Mouse (Mus musculus) liver, embryonic 11.5 days (tissue): Measurements from ENCODE around the gene Efhd2. TPM values are rescaled to one million over a fixed set of nuclear protein-coding genes. Genes with fewer than 3 reads are reported as not detected.

Experiments used
- ATAC-seq: fragments of 200-750 bp; cut with Nextera tagmentation; replicated peaks from 2 replicates; pipeline ENCODE4 v1.8.0; 2017; ENCODE audit warnings: moderate number of reproducible peaks, mild to moderate bottlenecking, moderate TSS enrichment, moderate library complexity; ENCODE audit not compliant: low FRiP score
- DNase-seq: peaks from one replicate; pipeline ENCODE4 v3.0.0-alpha.2; 2017; ENCODE audit warnings: low spot score
- H3K27ac ChIP-seq: fragments of 300-500 bp; sonication (generic); 2 replicates; pipeline ENCODE4 v1.5.1; 2014; ENCODE audit warnings: mild to moderate bottlenecking, low read depth, low read length, control low read depth
- H3K27me3 ChIP-seq: fragments of 300-500 bp; sonication (generic); replicated peaks from 2 replicates; pipeline ENCODE4 v1.6.1; 2014; ENCODE audit warnings: low read length, mixed read lengths; ENCODE audit not compliant: control insufficient read depth, insufficient read depth
- H3K36me3 ChIP-seq: fragments of 300-500 bp; sonication (generic); 2 replicates; pipeline ENCODE4 v1.6.1; 2014; ENCODE audit warnings: mild to moderate bottlenecking, low read length, moderate library complexity, mixed read lengths; ENCODE audit not compliant: control insufficient read depth, insufficient read depth
- H3K4me1 ChIP-seq: fragments of 300-500 bp; sonication (generic); replicated peaks from 2 replicates; pipeline ENCODE4 v1.6.1; 2014; ENCODE audit warnings: low read length, mixed read lengths; ENCODE audit not compliant: control insufficient read depth, insufficient read depth
- H3K4me2 ChIP-seq: fragments of 300-500 bp; sonication (generic); 2 replicates; pipeline ENCODE4 v1.6.1; 2014; ENCODE audit warnings: mild to moderate bottlenecking, control low read depth, moderate library complexity
- H3K4me3 ChIP-seq: fragments of 300-500 bp; sonication (generic); 2 replicates; pipeline ENCODE4 v1.5.1; 2014; ENCODE audit warnings: low read depth, low read length, control low read depth
- H3K9ac ChIP-seq: fragments of 300-500 bp; sonication (generic); 2 replicates; pipeline ENCODE4 v1.6.1; 2014; ENCODE audit warnings: low read depth, low read length, control low read depth
- H3K9me3 ChIP-seq: fragments of 300-500 bp; sonication (generic); 2 replicates; pipeline ENCODE4 v1.6.1; 2016; ENCODE audit warnings: low read length, inconsistent platforms, mixed read lengths; ENCODE audit not compliant: control insufficient read depth
- WGBS: fragments of 180-500 bp; shearing (Covaris S2); extraction: QIAGEN DNeasy Blood & Tissue Kit; methylation state at CpG from one replicate; pipeline ENCODE4 v1.1.7; 2014; 5-methylcytosine and 5-hydroxymethylcytosine counted together
- polyA plus RNA-seq: library from polyadenylated mRNA; unstranded; fragments of >200 nt; fragmentation: Nextera tagmentation; extraction: Ambion mirVana; gene quantifications from 2 replicates; pipeline ENCODE4 v1.2.1, GENCODE M21; 2014

The Efhd2 gene
- polyA plus RNA-seq, 1 experiment from 2014 or later: 69.1 TPM

DNA sequence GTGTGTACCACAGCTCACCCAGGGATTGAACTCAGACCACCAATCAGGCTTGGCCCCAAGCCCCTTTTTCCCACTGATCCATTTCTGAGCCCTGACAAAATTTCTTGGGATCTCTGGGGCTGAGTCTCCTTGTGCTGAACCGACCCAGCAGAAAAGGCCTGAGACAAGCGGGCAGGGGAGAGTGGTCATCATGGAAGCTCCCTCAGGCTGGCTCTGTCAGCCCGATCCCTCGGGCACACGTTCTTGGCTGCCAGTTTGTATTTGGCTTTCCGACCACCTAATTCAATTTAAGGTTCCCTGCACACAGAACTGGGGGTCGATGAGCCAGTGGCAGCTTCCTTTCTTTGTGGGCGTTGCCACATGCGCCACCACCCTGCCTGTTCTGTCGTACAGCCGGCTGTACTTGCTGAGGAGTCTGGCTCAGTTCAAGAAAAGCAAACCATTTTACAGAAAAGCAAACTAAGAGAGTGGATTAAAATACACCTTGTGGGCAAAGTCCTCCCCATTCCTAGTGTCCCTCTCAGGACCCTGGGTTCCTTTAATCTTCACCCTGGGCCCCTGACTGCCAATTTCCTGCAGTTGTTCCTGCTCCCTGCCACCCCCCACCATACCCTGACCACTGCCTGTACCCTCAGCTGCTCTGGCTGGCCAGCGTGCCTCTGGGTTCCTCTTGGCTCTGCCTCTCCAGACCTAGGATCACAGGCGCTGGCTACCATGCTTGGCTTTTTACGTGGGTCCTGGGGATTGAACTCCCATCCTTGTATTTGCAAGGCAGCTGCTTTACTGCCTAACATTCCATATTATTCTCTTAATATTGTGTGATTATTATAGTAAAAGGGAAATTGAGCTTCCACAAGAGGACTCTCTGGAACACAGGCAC lies 57.7 kb downstream of the Efhd2 start:
- Histone ChIP-seq H3K27ac (no peak overlapping the region), H3K27me3 (no peaks in the 10 kb centered on the region), H3K36me3 (peaks cover 1% of the 10 kb centered on the region), H3K4me2 (no peak overlapping the region), H3K9ac (no peak overlapping the region), H3K9me3 (no peaks in the 10 kb centered on the region), H3K4me1 (no peaks in the 10 kb centered on the region), H3K4me3 (no peak overlapping the region)
- ATAC-seq: no peak
- 69% methylated on average over 14 of the region's 14 CpGs for WGBS
- DNase-seq: no peak

DNA sequence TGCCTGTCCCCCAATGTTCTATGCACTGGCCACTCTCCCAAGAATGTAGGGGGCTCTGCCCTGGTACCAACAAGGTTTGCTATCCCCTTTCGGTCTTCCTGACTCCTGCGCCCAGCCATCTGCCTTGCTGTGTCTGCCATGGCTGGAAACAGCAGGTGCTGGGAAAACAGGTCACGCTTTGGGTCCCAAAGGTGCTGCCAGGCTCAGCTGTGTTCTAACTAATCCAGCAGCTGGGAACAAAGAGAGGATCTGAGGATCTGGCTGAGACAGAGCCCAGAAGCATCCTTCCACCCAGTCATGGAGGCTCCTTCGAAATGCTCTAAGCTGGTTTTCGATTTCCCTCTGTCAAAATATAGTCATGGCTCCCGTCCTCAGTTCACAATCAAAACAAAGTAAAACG lies 58.5 kb downstream of the Efhd2 start:
- no peaks in the 10 kb centered on the region for H3K27me3 ChIP-seq
- H3K9me3 ChIP-seq: no peaks in the 10 kb centered on the region
- no peaks in the 10 kb centered on the region for H3K4me1 ChIP-seq
- H3K9ac ChIP-seq: no peak overlapping the region
- H3K27ac ChIP-seq: no peak overlapping the region
- no peak overlapping the region for H3K4me3 ChIP-seq
- H3K36me3 ChIP-seq: peaks cover 4% of the 10 kb centered on the region
- WGBS: 88% methylated on average over 7 of the region's 7 CpGs
- no peak overlapping the region for H3K4me2 ChIP-seq
- ATAC-seq (no peak), DNase-seq (no peak)

GRCm38 (mm10) chr4:141811375-141811774 lies 63.3 kb downstream of the Efhd2 start:
- H3K4me3 ChIP-seq: no peak overlapping the region
- H3K4me1 ChIP-seq: no peaks in the 10 kb centered on the region
- ATAC-seq (no peak), DNase-seq (no peak)
- H3K27ac ChIP-seq: no peak overlapping the region
- 95% methylated on average over 7 of the region's 7 CpGs for WGBS
- H3K9ac ChIP-seq: no peak overlapping the region
- H3K27me3 ChIP-seq: no peaks in the 10 kb centered on the region
- no peaks in the 10 kb centered on the region for H3K9me3 ChIP-seq
- H3K36me3 ChIP-seq: peaks cover 19% of the 10 kb centered on the region
- no peak overlapping the region for H3K4me2 ChIP-seq

DNA sequence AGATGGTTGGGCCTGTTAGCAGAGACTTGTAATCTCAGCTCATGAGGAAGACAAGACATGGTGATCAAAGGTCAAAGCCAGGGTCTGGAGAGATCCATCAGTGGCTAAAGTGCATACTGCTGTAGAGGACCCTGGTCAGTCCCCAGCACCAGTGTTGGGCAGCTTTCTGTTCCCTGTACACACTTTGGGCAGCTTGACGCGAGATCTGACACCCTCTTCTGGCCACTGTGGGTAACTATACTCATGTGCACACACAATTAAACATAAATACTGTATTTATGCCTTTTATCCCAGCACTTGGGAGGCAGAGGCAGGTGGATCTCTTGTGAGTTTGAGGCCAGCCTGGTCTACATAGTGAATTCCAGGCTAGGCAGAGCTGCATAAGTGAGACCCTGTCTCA lies 63.7 kb downstream of the Efhd2 start:
- H3K36me3 ChIP-seq: peaks cover 23% of the 10 kb centered on the region

DNA sequence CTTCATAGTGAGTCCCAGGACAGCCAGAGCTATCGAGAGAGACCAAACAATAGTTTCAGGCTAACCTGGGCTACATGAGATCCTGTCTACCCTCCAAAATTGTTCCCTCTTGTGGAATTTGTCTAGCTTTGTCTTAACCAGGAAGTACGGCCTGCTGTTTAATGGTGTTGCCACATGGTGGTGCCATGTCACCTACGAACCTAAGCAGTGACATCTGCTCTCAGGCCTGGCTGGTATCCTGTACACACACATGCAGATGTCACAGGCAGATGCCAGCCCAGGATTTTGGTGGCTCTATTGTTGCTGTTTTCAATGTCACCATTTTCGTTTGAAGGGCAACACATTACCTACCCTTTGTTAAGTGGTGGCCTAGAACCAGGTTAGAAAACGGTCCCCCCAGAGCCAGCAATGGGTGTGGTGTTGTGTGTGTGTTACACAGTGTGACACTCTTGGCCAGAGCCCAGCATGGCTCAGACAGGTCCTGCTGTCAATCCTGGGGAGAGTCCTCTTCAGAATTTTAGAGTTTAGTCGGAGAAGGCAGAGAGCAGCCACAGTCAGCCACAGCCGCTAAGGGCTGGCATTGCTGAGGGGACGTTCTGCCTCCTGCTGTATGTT lies 64.8 kb downstream of the Efhd2 start:
- no peaks in the 10 kb centered on the region for H3K27me3 ChIP-seq
- ATAC-seq (peak; percentile 54; the same call in 1 of the 2 replicates), DNase-seq (no peak)
- no peak overlapping the region for H3K4me2 ChIP-seq
- no peak overlapping the region for H3K4me3 ChIP-seq
- H3K36me3 ChIP-seq: peaks cover 31% of the 10 kb centered on the region
- no peak overlapping the region for H3K9ac ChIP-seq
- H3K9me3 ChIP-seq: no peaks in the 10 kb centered on the region
- no peaks in the 10 kb centered on the region for H3K4me1 ChIP-seq
- H3K27ac ChIP-seq: no peak overlapping the region
- 77% methylated on average over 8 of the region's 8 CpGs for WGBS

More for the DNA sequence above, 63.7 kb downstream of the Efhd2 start:
- no peak overlapping the region for H3K27ac ChIP-seq
- no peaks in the 10 kb centered on the region for H3K4me1 ChIP-seq
- DNase-seq (no peak), ATAC-seq (no peak)
- no peak overlapping the region for H3K4me3 ChIP-seq
- H3K9me3 ChIP-seq: no peaks in the 10 kb centered on the region
- 77% methylated on average over 2 of the region's 2 CpGs for WGBS
- no peak overlapping the region for H3K9ac ChIP-seq
- H3K27me3 ChIP-seq: no peaks in the 10 kb centered on the region
- no peak overlapping the region for H3K4me2 ChIP-seq

Other genes starting within 250 kb of the Efhd2 start
- 2.1 and 3.4 TPM in 2 replicates for gene Plekhm2, start 210.0 kb downstream of the Efhd2 start, polyA plus RNA-seq
- 2.7 TPM in 1 of 2 replicates, not detected in the other for gene Rsc1a1, start 189.3 kb downstream of the Efhd2 start, polyA plus RNA-seq
- gene Ddi2, start 151.5 kb downstream of the Efhd2 start, polyA plus RNA-seq: 29.3 and 31.4 TPM in 2 replicates
- 16.0 and 18.0 TPM in 2 replicates for gene Agmat, start 128.2 kb downstream of the Efhd2 start, polyA plus RNA-seq
- 4.0 and 4.2 TPM in 2 replicates for gene Dnajc16, start 84.0 kb downstream of the Efhd2 start, polyA plus RNA-seq
- 16.5 and 18.3 TPM in 2 replicates for gene Casp9, start 81.3 kb downstream of the Efhd2 start, polyA plus RNA-seq
- not detected in 2 replicates for gene Cela2a, start 48.8 kb downstream of the Efhd2 start, polyA plus RNA-seq
- gene Ctrc, start 28.6 kb downstream of the Efhd2 start, polyA plus RNA-seq: not detected in 2 replicates
- 0.69 and 1.8 TPM in 2 replicates for gene Fhad1, start 140.2 kb upstream of the Efhd2 start, polyA plus RNA-seq
- gene Tmem51, start 209.4 kb upstream of the Efhd2 start, polyA plus RNA-seq: 16.7 and 17.7 TPM in 2 replicates